Mouse (Mus musculus) hindbrain, embryonic 16.5 days (tissue): ENCODE measurements around the gene Slc4a7. TPM values are rescaled to one million over a fixed set of nuclear protein-coding genes. Genes with fewer than 3 reads are reported as not detected.

Experiments used
- ATAC-seq: fragments of 200-750 bp; cut with Nextera tagmentation; 2 replicates; pipeline ENCODE4 v1.8.0; 2017; ENCODE audit warnings: moderate TSS enrichment, moderate library complexity
- H3K27ac ChIP-seq: fragments of 300-500 bp; sonication (generic); 2 replicates; pipeline ENCODE4 v1.5.1; 2014; ENCODE audit warnings: low read depth, mild to moderate bottlenecking, control low read depth, low read length, moderate library complexity
- H3K27me3 ChIP-seq: fragments of 300-500 bp; sonication (generic); replicated peaks from 2 replicates; pipeline ENCODE4 v1.6.1; 2014; ENCODE audit warnings: low read length; ENCODE audit not compliant: control insufficient read depth, insufficient read depth
- H3K36me3 ChIP-seq: fragments of 300-500 bp; sonication (generic); 2 replicates; pipeline ENCODE4 v1.6.1; 2014; ENCODE audit warnings: mild to moderate bottlenecking, low read length, moderate library complexity, mixed read lengths; ENCODE audit not compliant: control insufficient read depth, insufficient read depth
- H3K4me1 ChIP-seq: fragments of 300-500 bp; sonication (generic); 2 replicates; pipeline ENCODE4 v1.6.1; 2014; ENCODE audit warnings: low read depth, low read length; ENCODE audit not compliant: control insufficient read depth, insufficient read depth
- H3K4me2 ChIP-seq: fragments of 300-500 bp; sonication (generic); 2 replicates; pipeline ENCODE4 v1.6.1; 2014; ENCODE audit warnings: mild to moderate bottlenecking, low read length, control low read depth, moderate library complexity
- H3K4me3 ChIP-seq: fragments of 300-500 bp; sonication (generic); 2 replicates; pipeline ENCODE4 v1.5.1; 2014; ENCODE audit warnings: mild to moderate bottlenecking, low read length, control low read depth, moderate library complexity
- H3K9ac ChIP-seq: fragments of 300-500 bp; sonication (generic); 2 replicates; pipeline ENCODE4 v1.6.1; 2014; ENCODE audit warnings: low read depth, mild to moderate bottlenecking, control low read depth, low read length, moderate library complexity
- H3K9me3 ChIP-seq: fragments of 300-500 bp; sonication (generic); 2 replicates; pipeline ENCODE4 v1.6.1; 2014; ENCODE audit warnings: mild to moderate bottlenecking, low read length, moderate library complexity; ENCODE audit not compliant: control insufficient read depth
- WGBS: fragments of 180-500 bp; shearing (Covaris S2); extraction: QIAGEN DNeasy Blood & Tissue Kit; methylation state at CpG from one replicate; pipeline ENCODE4 v1.1.7; 2014; 5-methylcytosine and 5-hydroxymethylcytosine counted together
- polyA plus RNA-seq: library from polyadenylated mRNA; unstranded; fragments of >200 nt; fragmentation: Nextera tagmentation; extraction: Ambion mirVana; gene quantifications from 2 replicates; pipeline ENCODE4 v1.2.1, GENCODE M21; 2015

Slc4a7 gene
- polyA plus RNA-seq, result 22.6 and 25.4 TPM in 2 replicates

DNA sequence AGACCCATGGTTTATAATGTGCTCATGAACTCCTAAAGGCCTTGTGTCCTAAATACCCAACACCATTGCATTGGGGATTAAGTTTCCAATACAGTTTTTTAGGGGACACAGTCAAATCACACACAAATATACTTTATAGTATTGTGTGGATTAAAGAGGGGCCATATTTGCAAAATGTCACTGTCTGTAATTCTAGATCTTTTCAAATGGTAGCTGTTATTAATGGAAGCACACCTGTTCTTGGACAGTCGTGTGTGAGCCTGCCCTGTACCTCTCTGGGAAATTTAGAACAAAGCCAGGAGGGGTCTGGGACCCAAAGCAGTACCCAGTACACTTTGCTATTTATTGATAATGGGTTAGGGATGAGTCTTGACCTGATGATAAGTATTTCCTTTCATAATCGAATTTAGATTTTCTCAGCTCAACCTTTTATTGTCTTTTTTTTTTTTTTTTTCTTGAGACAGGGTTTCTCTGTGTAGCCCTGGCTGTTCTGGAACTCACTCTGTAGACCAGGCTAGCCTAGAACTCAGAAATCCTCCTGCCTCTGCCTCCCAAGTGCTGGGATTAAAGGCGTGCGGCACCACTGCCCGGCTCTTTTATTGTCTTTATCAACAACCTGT is at the start of gene Slc4a7:
Gene Slc4a7 (plus strand): TSS at position 570 of the 620 bp plus-strand sequence.
- Histone ChIP-seq H3K36me3 (no peaks in the 10 kb centered on the region), H3K4me3 (peak within 1 kb of the TSS; percentile 66), H3K4me1 (peaks cover 17% of the 10 kb centered on the region), H3K9me3 (no peaks in the 10 kb centered on the region), H3K4me2 (peak within 1 kb of the TSS; percentile 68), H3K27me3 (no peaks in the 10 kb centered on the region), H3K27ac (peak within 1 kb of the TSS; percentile 99), H3K9ac (peak within 1 kb of the TSS; percentile 91)
- 90% methylated on average over 5 of the region's 5 CpGs for WGBS
- no peak for ATAC-seq

- ATAC-seq, result no peak
Measured at GRCm38 (mm10) chr14:14670597-14670996, 31.5 kb upstream of the Slc4a7 start.

DNA sequence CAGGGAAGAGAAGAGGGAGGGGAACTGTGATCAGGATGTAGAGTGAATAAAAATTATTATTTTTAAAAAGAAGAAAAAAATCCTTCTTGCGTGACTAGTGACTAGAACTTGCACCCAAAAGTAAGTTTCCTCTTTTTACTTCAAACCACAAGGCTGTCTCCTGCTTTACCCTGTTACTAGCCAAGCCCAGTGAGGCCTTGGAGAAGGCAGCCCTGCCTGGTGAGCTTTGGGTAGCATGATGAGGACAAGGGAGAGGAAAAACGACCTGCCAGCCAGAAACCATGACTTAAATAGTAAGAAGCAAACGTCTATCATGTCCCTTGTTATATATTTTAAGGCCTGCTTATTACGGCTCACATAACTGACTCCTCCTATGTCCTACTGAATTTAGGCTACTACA is 20.5 kb upstream of the Slc4a7 start:
- Histone ChIP-seq H3K4me3 (no peak overlapping the region), H3K4me1 (no peaks in the 10 kb centered on the region), H3K4me2 (no peak overlapping the region), H3K36me3 (no peaks in the 10 kb centered on the region), H3K9me3 (no peaks in the 10 kb centered on the region), H3K27me3 (no peaks in the 10 kb centered on the region), H3K27ac (no peak overlapping the region), H3K9ac (no peak overlapping the region)
- 79% methylated on average over 4 of the region's 4 CpGs for WGBS
- no peak for ATAC-seq

More at GRCm38 (mm10) chr14:14670597-14670996, 31.5 kb upstream of the Slc4a7 start:
- Histone ChIP-seq H3K36me3 (no peaks in the 10 kb centered on the region), H3K4me1 (no peaks in the 10 kb centered on the region), H3K4me2 (no peak overlapping the region), H3K27me3 (no peaks in the 10 kb centered on the region), H3K4me3 (no peak overlapping the region), H3K9ac (no peak overlapping the region), H3K9me3 (no peaks in the 10 kb centered on the region), H3K27ac (no peak overlapping the region)
- WGBS, result 92% methylated on average over 1 of the region's 1 CpGs

DNA sequence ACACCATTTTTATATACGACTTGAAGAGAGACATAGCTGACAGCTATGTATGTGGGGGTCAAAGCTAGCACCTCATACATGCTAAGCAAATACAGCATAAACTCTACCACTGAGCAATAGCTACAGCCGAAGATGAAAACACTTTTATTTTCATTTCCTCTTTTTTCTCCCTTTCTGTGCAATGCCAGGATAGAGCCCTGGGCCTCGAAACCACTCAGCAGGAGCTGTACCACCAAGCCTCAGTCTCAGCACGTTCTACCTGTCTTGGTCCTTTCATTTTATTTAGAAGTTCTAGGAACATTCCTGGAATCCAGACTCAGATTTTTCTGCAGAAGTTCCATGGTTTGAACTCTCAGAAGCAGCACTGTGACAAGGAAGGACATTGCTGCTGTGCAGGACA is 17.3 kb upstream of the Slc4a7 start:
- no peak for ATAC-seq
- H3K27ac ChIP-seq, result no peak overlapping the region

GRCm38 (mm10) chr14:14686101-14686551 is 16.0 kb upstream of the Slc4a7 start:
- Histone ChIP-seq H3K9ac (no peak overlapping the region), H3K4me1 (no peaks in the 10 kb centered on the region), H3K4me2 (no peak overlapping the region), H3K36me3 (no peaks in the 10 kb centered on the region), H3K27ac (no peak overlapping the region), H3K27me3 (no peaks in the 10 kb centered on the region), H3K4me3 (no peak overlapping the region), H3K9me3 (no peaks in the 10 kb centered on the region)
- no peak for ATAC-seq
- 68% methylated on average over 7 of the region's 7 CpGs for WGBS

More for the DNA sequence above, 17.3 kb upstream of the Slc4a7 start:
- H3K9me3 ChIP-seq, result no peaks in the 10 kb centered on the region
- H3K9ac ChIP-seq, result no peak overlapping the region
- no peak overlapping the region for H3K4me2 ChIP-seq
- H3K36me3 ChIP-seq, result no peaks in the 10 kb centered on the region
- WGBS, result 83% methylated on average over 4 of the region's 4 CpGs
- H3K27me3 ChIP-seq, result no peaks in the 10 kb centered on the region
- no peak overlapping the region for H3K4me3 ChIP-seq
- H3K4me1 ChIP-seq, result no peaks in the 10 kb centered on the region

- Histone ChIP-seq H3K4me3 (no peak overlapping the region), H3K4me1 (no peaks in the 10 kb centered on the region), H3K9me3 (no peaks in the 10 kb centered on the region), H3K27me3 (no peaks in the 10 kb centered on the region), H3K27ac (no peak overlapping the region), H3K4me2 (no peak overlapping the region), H3K9ac (no peak overlapping the region), H3K36me3 (no peaks in the 10 kb centered on the region)
- 75% methylated on average over 7 of the region's 7 CpGs for WGBS
- ATAC-seq, result no peak
Measured at GRCm38 (mm10) chr14:14687258-14687890, 14.7 kb upstream of the Slc4a7 start.

GRCm38 (mm10) chr14:14702399-14703345 is 593 bp downstream of the Slc4a7 start:
- peak overlapping the region; percentile 99 for H3K27ac ChIP-seq
- WGBS, result under 1% methylated on average over 59 of the region's 85 CpGs
- peak; percentile 98 for ATAC-seq

GRCm38 (mm10) chr14:14703346-14703871 is 1.3 kb downstream of the Slc4a7 start:
- ATAC-seq, result peak; percentile 40
- peak overlapping the region; percentile 99 for H3K27ac ChIP-seq
- H3K36me3 ChIP-seq, result 0 out of 2 replicates have a peak, but pooled peaks cover under 1% of the 10 kb centered on the region
- H3K4me1 ChIP-seq, result peaks cover 17% of the 10 kb centered on the region
- peak overlapping the region; percentile 68 for H3K4me2 ChIP-seq
- H3K4me3 ChIP-seq, result peak overlapping the region; percentile 66
- H3K27me3 ChIP-seq, result no peaks in the 10 kb centered on the region
- no peaks in the 10 kb centered on the region for H3K9me3 ChIP-seq
- under 1% methylated on average over 34 of the region's 60 CpGs for WGBS
- peak overlapping the region; percentile 91 for H3K9ac ChIP-seq

More at GRCm38 (mm10) chr14:14702399-14703345, 593 bp downstream of the Slc4a7 start:
- no peaks in the 10 kb centered on the region for H3K9me3 ChIP-seq
- no peaks in the 10 kb centered on the region for H3K27me3 ChIP-seq
- H3K9ac ChIP-seq, result peak overlapping the region; percentile 91
- peaks cover 17% of the 10 kb centered on the region for H3K4me1 ChIP-seq
- H3K4me2 ChIP-seq, result peak overlapping the region; percentile 68
- H3K4me3 ChIP-seq, result peak overlapping the region; percentile 66
- no peaks in the 10 kb centered on the region for H3K36me3 ChIP-seq
